Mouse (Mus musculus) MEL (cell line): ENCODE measurements around the gene Ranbp2. TPM values are rescaled to one million over a fixed set of nuclear protein-coding genes. Genes with fewer than 3 reads are reported as not detected.

Source experiments
- DNase-seq: peaks from one replicate; pipeline ENCODE4 v3.0.0; 2011; ENCODE audit warnings: low read depth, low spot score
- H3K27ac ChIP-seq: 2 replicates; pipeline ENCODE4 v1.5.1; 2012; ENCODE audit warnings: low read depth, mild to moderate bottlenecking, control low read depth, low read length, moderate library complexity; ENCODE audit not compliant: control insufficient read depth
- H3K27me3 ChIP-seq, 2 experiments: fragments of 150-350 bp in 1 of 2; sonication (generic) in 1 of 2; 2 replicates each; pipeline ENCODE4 v1.6.1; 2012; ENCODE audit warnings: low read length in 2 of 2, mild to moderate bottlenecking in 2 of 2, improper control_type of control experiment in 1 of 2, moderate library complexity in 1 of 2; ENCODE audit not compliant: insufficient read depth in 2 of 2, control insufficient read depth in 1 of 2
- H3K36me3 ChIP-seq, 2 experiments: 2 replicates each; pipeline ENCODE4 v1.6.1; 2012 to 2014; ENCODE audit warnings: low read length in 2 of 2, improper control_type of control experiment in 1 of 2, inconsistent platforms in 1 of 2, mild to moderate bottlenecking in 1 of 2; ENCODE audit not compliant: insufficient read depth in 2 of 2, control insufficient read depth in 1 of 2
- H3K4me1 ChIP-seq, 2 experiments: fragments of 150-350 bp in 1 of 2; sonication (generic) in 1 of 2; 2 replicates each; pipeline ENCODE4 v1.6.1; 2012; ENCODE audit warnings: low read length in 2 of 2, improper control_type of control experiment in 1 of 2, mild to moderate bottlenecking in 1 of 2; ENCODE audit not compliant: insufficient read depth in 2 of 2, control insufficient read depth in 1 of 2
- H3K4me3 ChIP-seq, 2 experiments: fragments of 150-350 bp in 1 of 2; sonication (generic) in 1 of 2; 2 replicates each; pipeline ENCODE4 v1.5.1; 2012; ENCODE audit warnings: low read depth in 2 of 2, low read length in 2 of 2, mild to moderate bottlenecking in 2 of 2, moderate library complexity in 2 of 2, control low read depth in 1 of 2, improper control_type of control experiment in 1 of 2; ENCODE audit not compliant: control insufficient read depth in 1 of 2, insufficient read depth in 1 of 2
- H3K79me2 ChIP-seq: 2 replicates; pipeline ENCODE4 v1.6.1; 2012; ENCODE audit warnings: mild to moderate bottlenecking, low read length, moderate library complexity; ENCODE audit not compliant: control insufficient read depth, poor library complexity, insufficient read depth
- H3K9ac ChIP-seq: 2 replicates; pipeline ENCODE4 v1.6.1; 2012; ENCODE audit warnings: low read depth, mild to moderate bottlenecking, control low read depth, low read length, moderate library complexity; ENCODE audit not compliant: control insufficient read depth, poor library complexity, severe bottlenecking
- H3K9me3 ChIP-seq: fragments of 150-350 bp; sonication (generic); replicated peaks from 2 replicates; pipeline ENCODE4 v1.6.1; 2012; ENCODE audit warnings: mild to moderate bottlenecking, low read length, improper control_type of control experiment, moderate library complexity; ENCODE audit not compliant: insufficient read depth
- CTCF ChIP-seq, 3 experiments: IDR thresholded peaks in 2 of 3; conservative IDR thresholded peaks in 1 of 3; 2 replicates each; pipeline ENCODE4 v1.5.1; 2011 to 2012; ENCODE audit warnings: low read length in 3 of 3, low read depth in 2 of 3, mild to moderate bottlenecking in 2 of 3, improper control_type of control experiment in 1 of 3, inconsistent platforms in 1 of 3, mixed read lengths in 1 of 3, moderate library complexity in 1 of 3; ENCODE audit not compliant: control insufficient read depth in 1 of 3, insufficient read depth in 1 of 3, poor library complexity in 1 of 3, severe bottlenecking in 1 of 3
- E2F4 ChIP-seq: IDR thresholded peaks from 2 replicates; pipeline ENCODE4 v1.6.1; 2011; ENCODE audit warnings: low read depth, low read length, improper control_type of control experiment, borderline replicate concordance
- ELF1 ChIP-seq: IDR thresholded peaks from 2 replicates; pipeline ENCODE4 v1.6.1; 2014; ENCODE audit warnings: low read depth, mild to moderate bottlenecking, inconsistent platforms, low read length, improper control_type of control experiment, moderate library complexity
- ETS1 ChIP-seq: IDR thresholded peaks from 2 replicates; pipeline ENCODE4 v1.6.1; 2012; ENCODE audit warnings: low read depth, mild to moderate bottlenecking, inconsistent platforms, low read length, improper control_type of control experiment, moderate library complexity
- KAT2A ChIP-seq: conservative IDR thresholded peaks from 2 replicates; pipeline ENCODE4 v1.6.1; 2012; ENCODE audit warnings: low read depth, low read length, improper control_type of control experiment, inconsistent platforms
- MAX ChIP-seq: IDR thresholded peaks from 2 replicates; pipeline ENCODE4 v1.6.1; 2011; ENCODE audit warnings: low read length, improper control_type of control experiment
- MXI1 ChIP-seq: IDR thresholded peaks from 2 replicates; pipeline ENCODE4 v1.6.1; 2011; ENCODE audit warnings: mild to moderate bottlenecking, low read depth, low read length, improper control_type of control experiment
- RAD21 ChIP-seq: IDR thresholded peaks from 2 replicates; pipeline ENCODE4 v1.6.1; 2011; ENCODE audit warnings: mild to moderate bottlenecking, low read depth, low read length, improper control_type of control experiment
- SIN3A ChIP-seq: IDR thresholded peaks from 2 replicates; pipeline ENCODE4 v1.6.1; 2012; ENCODE audit warnings: low read length, improper control_type of control experiment, inconsistent platforms
- TBP ChIP-seq: IDR thresholded peaks from 2 replicates; pipeline ENCODE4 v1.8.0; 2011; ENCODE audit warnings: low read depth, low read length, improper control_type of control experiment
- TCF12 ChIP-seq: IDR thresholded peaks from 2 replicates; pipeline ENCODE4 v1.6.1; 2014; ENCODE audit warnings: low read depth, mild to moderate bottlenecking, inconsistent platforms, low read length, improper control_type of control experiment, moderate library complexity
- USF2 ChIP-seq, 2 experiments: IDR thresholded peaks; 2 replicates each; pipeline ENCODE4 v1.6.1; 2011 to 2012; ENCODE audit warnings: improper control_type of control experiment in 2 of 2, low read length in 2 of 2, borderline replicate concordance in 1 of 2, inconsistent platforms in 1 of 2, low read depth in 1 of 2, mild to moderate bottlenecking in 1 of 2; ENCODE audit not compliant: insufficient read depth in 1 of 2
- ZKSCAN1 ChIP-seq: IDR thresholded peaks from 2 replicates; pipeline ENCODE4 v1.6.1; 2012; ENCODE audit warnings: low read depth, mild to moderate bottlenecking, inconsistent platforms, low read length, improper control_type of control experiment, moderate library complexity
- ZMIZ1 ChIP-seq: IDR thresholded peaks from 2 replicates; pipeline ENCODE4 v1.6.1; 2012; ENCODE audit warnings: low read depth, mild to moderate bottlenecking, inconsistent platforms, low read length, improper control_type of control experiment, moderate library complexity
- polyA plus RNA-seq, 2 experiments: library from polyadenylated mRNA; stranded (reverse) in 1 of 2; unstranded in 1 of 2; fragments of >175 nt in 1 of 2; fragments of >200 nt in 1 of 2; gene quantifications; 2 replicates each; pipeline versions ENCODE4 v1.2.1 to v1.2.4; 2012; ENCODE audit warnings: low replicate concordance in 2 of 2, low read depth in 1 of 2; ENCODE audit not compliant: insufficient read length in 2 of 2, insufficient read depth in 1 of 2, missing spikeins in 1 of 2
- total RNA-seq: library from RNA; depleted of rRNA; stranded (reverse); fragments of 300-350 nt; gene quantifications from 2 replicates; pipeline ENCODE4 v1.2.3, GENCODE M21; 2012; rRNA removed

Gene Ranbp2
- total and polyA plus RNA-seq, 3 experiments, result 52.3 to 114 (median 73.5) TPM

DNA sequence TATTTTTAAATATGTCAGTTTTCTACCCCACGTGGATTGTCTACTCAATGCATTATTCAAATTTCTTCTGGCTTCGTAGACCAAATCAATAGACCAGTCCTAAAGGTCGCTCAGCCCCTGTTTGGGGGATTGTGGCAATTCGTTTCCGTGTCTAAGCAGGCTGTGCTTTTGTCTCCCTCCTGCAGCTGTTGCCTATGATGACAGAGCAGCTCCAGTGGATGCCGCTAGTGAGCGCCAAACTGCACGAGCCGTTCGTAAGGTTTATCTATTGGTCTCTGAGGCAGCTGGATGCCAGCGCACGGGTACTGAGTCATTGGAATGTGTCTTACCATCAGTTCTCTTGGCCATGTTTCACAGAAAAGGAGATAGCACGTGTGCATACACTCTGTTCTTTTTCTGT is 93.9 kb downstream of the Ranbp2 start:
- H3K4me3 ChIP-seq, result no peak overlapping the region
- TF ChIP-seq CTCF (IDR thresholded peaks at IDR 0.05 in 2 of 3, conservative IDR thresholded peaks at IDR 0.05 in 1 of 3; ENCODE audit: control insufficient read depth in 1 of 3, insufficient read depth in 1 of 3, low read depth in 2 of 3, low read length in 3 of 3, poor library complexity in 1 of 3, severe bottlenecking in 1 of 3) (no peak), MXI1 (no peak), USF2 (IDR thresholded peaks at IDR 0.05; ENCODE audit: borderline replicate concordance in 1 of 2, insufficient read depth in 1 of 2, low read depth in 1 of 2, low read length in 2 of 2) (no peak), ELF1 (no peak), MAX (no peak), SIN3A (no peak), TBP (no peak), E2F4 (no peak), ZKSCAN1 (no peak), RAD21 (no peak), TCF12 (no peak), ZMIZ1 (no peak), KAT2A (no peak), ETS1 (no peak)
- H3K4me1 ChIP-seq, result no peaks in the 10 kb centered on the region
- no peak overlapping the region for H3K27ac ChIP-seq
- no peaks in the 10 kb centered on the region for H3K36me3 ChIP-seq
- H3K9me3 ChIP-seq, result no peaks in the 10 kb centered on the region
- H3K79me2 ChIP-seq, result no peaks in the 10 kb centered on the region
- no peak overlapping the region for H3K9ac ChIP-seq
- DNase-seq, result no peak
- H3K27me3 ChIP-seq, result no peaks in the 10 kb centered on the region

Other genes starting within 250 kb of the Ranbp2 start
- 0.13 TPM in 1 of 2 replicates, not detected in the other for gene AW822073, start 222.0 kb upstream of the Ranbp2 start, total RNA-seq
- not detected for gene AW822073, start 222.0 kb upstream of the Ranbp2 start, polyA plus RNA-seq
- gene Duxf3, start 214.2 kb upstream of the Ranbp2 start, total RNA-seq, result not detected in 2 replicates
- gene Duxf3, start 214.2 kb upstream of the Ranbp2 start, polyA plus RNA-seq, result not detected
- gene Gm4981, start 210.2 kb upstream of the Ranbp2 start, total RNA-seq, result not detected in 2 replicates
- gene Gm4981, start 210.2 kb upstream of the Ranbp2 start, polyA plus RNA-seq, result not detected
- gene Gcc2, start 191.4 kb upstream of the Ranbp2 start, total RNA-seq, result 14.4 and 16.1 TPM in 2 replicates
- 10 to 100 TPM in 1 of 2 experiments, not detected in 1; 18.0 TPM for gene Gcc2, start 191.4 kb upstream of the Ranbp2 start, polyA plus RNA-seq
- 28.5 and 32.4 TPM in 2 replicates for gene Lims1, start 123.5 kb upstream of the Ranbp2 start, total RNA-seq
- 10 to 100 TPM in 1 of 2 experiments, not detected in 1; 24.9 TPM for gene Lims1, start 123.5 kb upstream of the Ranbp2 start, polyA plus RNA-seq
- gene Ccdc138, start 51.0 kb downstream of the Ranbp2 start, total RNA-seq, result 1.2 and 1.3 TPM in 2 replicates
- gene Ccdc138, start 51.0 kb downstream of the Ranbp2 start, polyA plus RNA-seq, result 1 to 10 TPM in 1 of 2 experiments, not detected in 1; 1.3 TPM
- not detected in 2 replicates for gene Edar, start 228.7 kb downstream of the Ranbp2 start, total RNA-seq
- gene Edar, start 228.7 kb downstream of the Ranbp2 start, polyA plus RNA-seq, result not detected